Mouse (Mus musculus) kidney, adult 9 months (tissue): ENCODE measurements at regions not wholly inside any gene's neighbourhood (a gene's known extent, or its start where the extent isn't known, plus 50 kb on each side); places are given as distances from the start of the nearest gene placed in this dataset.

Experiments used
- DNase-seq: peaks from one replicate; pipeline ENCODE4 v3.0.0; 2022

DNA sequence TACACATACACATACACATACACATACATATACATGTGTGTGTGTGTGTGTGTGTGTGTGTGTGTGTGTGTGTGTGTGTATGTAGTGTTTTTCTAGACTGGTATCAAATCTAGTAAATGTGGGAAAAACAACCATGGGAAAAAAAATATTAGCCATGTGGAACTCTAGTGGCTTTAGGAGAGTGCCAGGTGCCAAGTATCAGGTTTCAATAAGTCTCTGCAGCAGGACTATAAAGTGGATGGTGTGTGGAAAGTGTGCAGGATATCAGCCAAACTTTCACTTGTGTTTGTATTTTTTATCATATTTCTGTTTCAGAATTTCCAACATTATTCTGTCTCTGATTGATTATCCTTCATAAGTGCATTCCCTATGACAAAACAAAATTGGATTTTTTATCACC, 653.3 kb upstream of the Fam98a start:
- DNase-seq = no peak

DNA sequence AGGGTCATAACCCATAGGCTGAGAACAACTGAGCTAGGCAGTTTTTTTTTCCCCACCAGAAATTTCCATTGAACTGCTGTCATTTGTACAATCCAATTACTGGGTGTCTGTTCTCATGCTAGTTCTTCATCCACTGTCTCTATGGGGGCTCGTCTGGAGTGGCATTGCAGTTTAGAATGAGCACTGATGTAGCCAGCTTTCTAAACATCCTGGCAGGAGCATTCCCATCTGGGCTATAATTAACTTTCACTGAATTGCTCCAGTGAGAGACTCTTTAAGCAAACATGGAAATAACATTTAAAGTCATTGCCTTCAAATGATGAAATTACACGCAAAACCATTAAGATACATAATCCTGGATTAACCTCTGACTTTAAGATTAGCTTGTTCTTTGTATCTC, 633.1 kb upstream of the Fam98a start:
- DNase-seq = no peak

- DNase-seq = no peak
These were observed 585.1 kb upstream of the Fam98a start for GRCm38 (mm10) chr17:76136660-76137495.

DNA sequence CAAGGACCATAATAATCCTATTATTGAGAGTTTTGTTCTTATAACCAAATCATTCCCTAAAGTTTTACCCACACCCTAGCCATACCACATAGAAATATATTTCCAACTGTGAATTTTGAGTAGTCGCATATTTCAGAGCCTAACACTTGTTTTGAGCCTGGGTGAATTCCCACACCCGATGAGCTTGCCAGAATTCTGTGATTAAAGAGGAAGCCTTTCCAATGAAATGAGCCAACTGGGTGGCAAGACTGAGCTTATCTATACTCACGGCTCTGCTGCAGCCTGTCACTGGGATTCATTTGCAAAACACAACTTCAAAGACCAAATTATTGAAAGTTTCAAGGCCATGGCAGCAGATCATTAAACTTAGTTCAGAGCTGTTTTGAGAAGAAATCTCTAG, 582.3 kb upstream of the Fam98a start:
- DNase-seq = no peak

- no peak for DNase-seq
These were observed 573.5 kb upstream of the Fam98a start for GRCm38 (mm10) chr17:76125260-76125659.

- DNase-seq = no peak
These were observed 559.8 kb upstream of the Fam98a start for GRCm38 (mm10) chr17:76111315-76112195.

- DNase-seq = peak; percentile 37
These were observed 559.1 kb upstream of the Fam98a start for GRCm38 (mm10) chr17:76110856-76111255.

DNA sequence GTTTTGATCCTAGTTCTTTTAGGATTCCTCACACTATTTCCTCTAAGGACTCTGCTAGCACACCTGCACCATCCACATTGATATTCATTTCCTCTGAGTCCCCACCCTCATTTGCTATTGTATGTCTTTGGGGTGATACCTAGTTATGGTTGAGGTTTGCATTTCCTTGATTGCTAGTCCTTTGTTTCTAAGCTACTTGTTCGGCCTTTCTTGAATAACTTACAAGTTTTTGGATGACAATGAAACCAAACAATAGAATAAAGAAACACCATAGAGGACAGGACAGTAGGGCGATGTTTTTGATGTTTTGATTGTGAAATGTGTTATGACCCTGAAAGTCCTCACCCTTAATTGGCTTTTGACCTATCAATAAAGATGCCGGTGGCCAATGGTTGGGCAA, 531.8 kb upstream of the Fam98a start:
- DNase-seq = no peak

- no peak for DNase-seq
These were observed 530.0 kb upstream of the Fam98a start for GRCm38 (mm10) chr17:76081780-76082179.

GRCm38 (mm10) chr17:76046438-76046837, 494.7 kb upstream of the Fam98a start:
- no peak for DNase-seq

- no peak for DNase-seq
These were observed 481.0 kb upstream of the Fam98a start for GRCm38 (mm10) chr17:76032710-76033109.

DNA sequence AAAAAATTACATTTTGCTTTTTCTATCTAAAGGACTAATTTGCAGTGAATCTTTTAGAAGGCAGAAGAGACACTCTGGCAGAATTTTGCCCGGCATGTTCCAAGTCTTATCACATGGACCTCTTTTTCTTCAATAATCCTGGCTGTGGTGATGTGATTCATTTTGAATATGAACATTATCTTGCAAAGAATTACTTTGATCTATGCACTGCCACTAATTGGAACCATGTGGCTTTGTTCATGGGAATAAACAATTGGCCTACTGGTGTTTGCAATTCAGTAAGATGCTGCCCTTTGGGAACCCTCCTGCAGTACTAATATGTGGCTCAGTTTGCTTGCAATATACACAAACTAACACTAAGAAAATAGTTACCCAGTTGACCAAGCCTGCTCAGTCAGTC, 456.3 kb upstream of the Fam98a start:
- no peak for DNase-seq

GRCm38 (mm10) chr17:76002836-76003235, 451.1 kb upstream of the Fam98a start:
- no peak for DNase-seq

- DNase-seq = no peak
These were observed 409.6 kb upstream of the Fam98a start for GRCm38 (mm10) chr17:75961371-75961770.

GRCm38 (mm10) chr17:75936686-75937380, 385.1 kb upstream of the Fam98a start:
- DNase-seq = no peak

DNA sequence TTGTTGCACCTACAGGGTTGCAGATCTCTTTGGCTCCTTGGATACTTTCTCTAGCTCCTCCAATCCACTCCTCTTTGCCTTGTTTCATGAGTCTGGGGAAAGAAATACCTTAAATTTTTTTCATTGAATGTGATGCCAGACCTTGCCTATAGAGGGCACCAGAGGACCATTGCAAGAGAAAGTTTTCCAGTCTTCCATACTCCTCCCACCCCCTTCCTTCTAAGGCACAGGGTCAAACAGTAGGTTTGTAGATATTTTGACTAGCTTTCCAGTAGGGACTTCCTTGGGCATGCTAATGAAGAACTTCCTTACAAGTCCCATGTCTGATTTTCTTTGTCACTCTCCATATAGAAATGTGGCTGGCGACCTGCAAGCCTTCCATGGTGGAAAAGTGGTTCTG, 379.3 kb upstream of the Fam98a start:
- DNase-seq = peak; percentile 35

- DNase-seq = no peak
These were observed 368.5 kb upstream of the Fam98a start for GRCm38 (mm10) chr17:75920240-75920639.

DNA sequence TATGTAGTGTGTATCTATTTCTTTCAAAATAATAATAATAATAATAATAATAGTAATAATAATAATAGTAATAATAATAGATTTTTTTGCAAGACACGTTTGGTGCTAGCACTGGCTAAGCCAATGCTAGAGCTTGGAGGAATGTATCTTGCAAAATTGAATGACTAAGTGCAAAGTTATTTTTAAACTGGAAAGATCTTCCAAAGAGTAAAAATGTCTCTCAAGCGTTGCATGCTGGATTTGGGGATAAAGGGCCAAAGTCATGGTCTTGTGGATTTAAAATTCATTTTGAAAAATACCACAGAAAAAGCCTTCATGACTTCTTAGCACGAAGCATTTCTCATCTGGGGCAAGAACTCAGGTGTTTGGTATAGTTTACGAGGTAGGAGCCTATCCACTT, 365.3 kb upstream of the Fam98a start:
- DNase-seq = no peak

DNA sequence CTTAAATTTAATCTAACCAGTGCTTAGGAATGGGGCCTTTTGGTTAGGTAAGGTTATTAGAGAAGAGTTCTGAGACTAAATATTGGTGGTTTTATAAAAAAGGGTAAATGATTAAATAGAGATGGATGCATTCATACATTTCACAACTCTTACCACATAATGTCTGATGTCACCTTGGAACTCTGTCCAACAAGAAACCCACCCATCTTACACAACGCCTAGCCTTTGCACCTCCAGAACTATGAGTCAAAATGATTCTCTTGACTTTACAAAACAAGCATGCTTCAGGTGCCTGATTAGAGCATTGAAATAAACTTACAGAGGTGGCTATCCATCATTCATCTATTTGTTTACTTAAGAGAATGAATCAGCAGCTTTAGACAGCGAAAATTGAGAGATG, 364.8 kb upstream of the Fam98a start:
- DNase-seq = no peak

DNA sequence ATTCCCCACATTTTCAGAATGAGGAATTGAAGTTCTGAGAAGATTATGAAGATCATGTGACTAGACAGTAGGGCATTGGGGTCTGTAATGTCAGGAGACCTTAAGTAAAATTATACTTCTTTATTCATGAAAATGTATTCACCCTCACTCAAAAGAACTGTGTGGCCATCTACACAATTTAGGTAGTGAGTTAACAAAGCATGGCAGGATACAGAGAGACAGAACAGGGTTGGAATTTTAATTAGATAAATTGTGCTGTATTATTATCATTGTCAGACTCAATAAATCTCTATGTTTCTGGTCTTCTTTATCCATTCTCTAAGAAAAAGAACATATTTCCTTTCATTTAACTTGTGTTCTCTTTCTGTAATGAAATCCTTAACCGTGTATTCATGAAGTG, 363.5 kb upstream of the Fam98a start:
- no peak for DNase-seq

DNA sequence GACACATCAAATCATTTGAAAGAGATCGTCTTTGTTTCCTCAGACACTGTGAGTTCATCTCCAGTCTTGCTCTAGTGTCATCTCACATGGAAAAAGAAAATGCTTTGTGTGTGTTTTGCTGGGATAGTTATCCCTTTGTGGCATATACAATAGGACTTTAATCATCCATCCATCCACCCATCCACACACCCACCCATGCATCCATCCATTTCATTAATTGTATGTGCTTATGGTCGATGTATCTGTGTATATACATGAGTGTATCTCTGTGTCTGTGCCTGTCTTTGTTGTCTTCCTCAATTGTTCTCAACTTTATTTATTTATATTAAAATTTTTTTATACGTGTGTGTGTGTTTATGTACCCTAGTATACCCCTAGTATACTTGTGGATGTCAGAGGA, 355.3 kb upstream of the Fam98a start:
- no peak for DNase-seq

- no peak for DNase-seq
These were observed 354.9 kb upstream of the Fam98a start for GRCm38 (mm10) chr17:75906643-75907042.

- DNase-seq = no peak
These were observed 343.7 kb upstream of the Fam98a start for GRCm38 (mm10) chr17:75895436-75895835.
